Mouse (Mus musculus) hindbrain, embryonic 13.5 days (tissue): Measurements from ENCODE around the gene Wtip. TPM values are rescaled to one million over a fixed set of nuclear protein-coding genes. Genes with fewer than 3 reads are reported as not detected.
"Not testable (repeated sequence)": the region's sequence is repeated elsewhere in the genome, so short reads cannot be mapped to it uniquely, and the experiment has no call there.

ENCODE experiments used
- ATAC-seq: fragments of 200-750 bp; cut with Nextera tagmentation; 2 replicates; pipeline ENCODE4 v1.8.0; 2017; ENCODE audit warnings: moderate TSS enrichment; ENCODE audit not compliant: low FRiP score
- H3K27ac ChIP-seq: fragments of 300-500 bp; sonication (generic); 2 replicates; pipeline ENCODE4 v1.5.1; 2015; ENCODE audit warnings: inconsistent platforms, mild to moderate bottlenecking, moderate library complexity
- H3K27me3 ChIP-seq: fragments of 300-500 bp; sonication (generic); 2 replicates; pipeline ENCODE4 v1.6.1; 2015; ENCODE audit warnings: mild to moderate bottlenecking, inconsistent platforms
- H3K36me3 ChIP-seq: fragments of 300-500 bp; sonication (generic); 2 replicates; pipeline ENCODE4 v1.6.1; 2015; ENCODE audit warnings: mild to moderate bottlenecking, inconsistent platforms
- H3K4me1 ChIP-seq: fragments of 300-500 bp; sonication (generic); replicated peaks from 2 replicates; pipeline ENCODE4 v1.6.1; 2015; ENCODE audit warnings: inconsistent platforms
- H3K4me2 ChIP-seq: fragments of 300-500 bp; sonication (generic); 2 replicates; pipeline ENCODE4 v1.6.1; 2015; ENCODE audit warnings: inconsistent platforms, mild to moderate bottlenecking, moderate library complexity
- H3K4me3 ChIP-seq: fragments of 300-500 bp; sonication (generic); 2 replicates; pipeline ENCODE4 v1.5.1; 2015; ENCODE audit warnings: mild to moderate bottlenecking, inconsistent platforms
- H3K9ac ChIP-seq: fragments of 300-500 bp; sonication (generic); 2 replicates; pipeline ENCODE4 v1.6.1; 2015; ENCODE audit warnings: mild to moderate bottlenecking, inconsistent platforms
- H3K9me3 ChIP-seq: fragments of 300-500 bp; sonication (generic); 2 replicates; pipeline ENCODE4 v1.6.1; 2016; ENCODE audit warnings: inconsistent platforms
- WGBS: fragments of 180-500 bp; shearing (Covaris S2); methylation state at CpG from one replicate; pipeline ENCODE4 v1.1.7; 2015; 5-methylcytosine and 5-hydroxymethylcytosine counted together
- polyA plus RNA-seq: library from polyadenylated mRNA; unstranded; fragments of >200 nt; fragmentation: Nextera tagmentation; extraction: Ambion mirVana; gene quantifications from 2 replicates; pipeline ENCODE4 v1.2.1, GENCODE M21; 2015

The Wtip gene
- 3.1 and 4.6 TPM in 2 replicates for polyA plus RNA-seq

- 2% methylated on average over 24 of the region's 65 CpGs for WGBS
- Histone ChIP-seq H3K27ac (peak within 1 kb of the TSS; percentile 78), H3K9ac (peak within 1 kb of the TSS; percentile 90), H3K4me1 (peaks cover 24% of the 10 kb centered on the region), H3K4me3 (peak within 1 kb of the TSS; percentile 77), H3K9me3 (no peaks in the 10 kb centered on the region), H3K36me3 (no peaks in the 10 kb centered on the region), H3K27me3 (no peaks in the 10 kb centered on the region), H3K4me2 (peak within 1 kb of the TSS; percentile 63)
- ATAC-seq = peak; percentile 89
Measured at GRCm38 (mm10) chr7:34133117-34133762, at the start of gene Wtip. Wtip (minus strand) TSS chr7:34133268.

- not testable (repeated sequence) for H3K4me2 ChIP-seq, H3K4me1 ChIP-seq, H3K9me3 ChIP-seq, H3K27ac ChIP-seq, H3K36me3 ChIP-seq, ATAC-seq, H3K9ac ChIP-seq, H3K27me3 ChIP-seq, H3K4me3 ChIP-seq
- WGBS = 79% methylated on average over 6 of the region's 6 CpGs
Measured at GRCm38 (mm10) chr7:34176241-34176640, 43.2 kb upstream of the Wtip start.

GRCm38 (mm10) chr7:34172251-34172650 is 39.2 kb upstream of the Wtip start:
- 57% methylated on average over 1 of the region's 1 CpGs for WGBS
- H3K4me2 ChIP-seq = no peak overlapping the region
- H3K36me3 ChIP-seq = no peaks in the 10 kb centered on the region
- H3K9me3 ChIP-seq = no peaks in the 10 kb centered on the region
- H3K27me3 ChIP-seq = no peaks in the 10 kb centered on the region
- no peak overlapping the region for H3K9ac ChIP-seq
- no peak overlapping the region for H3K27ac ChIP-seq
- H3K4me3 ChIP-seq = no peak overlapping the region
- H3K4me1 ChIP-seq = peaks cover 5% of the 10 kb centered on the region
- no peak for ATAC-seq

- 77% methylated on average over 3 of the region's 3 CpGs for WGBS
- peak within 1 kb of the TSS; percentile 93 for H3K4me2 ChIP-seq
- H3K27me3 ChIP-seq = no peaks in the 10 kb centered on the region
- H3K36me3 ChIP-seq = peaks cover 9% of the 10 kb centered on the region
- ATAC-seq = no peak
- peak within 1 kb of the TSS; percentile 91 for H3K4me3 ChIP-seq
- H3K27ac ChIP-seq = peak within 1 kb of the TSS; percentile 91
- no peaks in the 10 kb centered on the region for H3K9me3 ChIP-seq
- H3K4me1 ChIP-seq = peaks cover 13% of the 10 kb centered on the region
- peak within 1 kb of the TSS; percentile 96 for H3K9ac ChIP-seq
Measured at GRCm38 (mm10) chr7:34169454-34169853, 36.4 kb upstream of the Wtip start, which contains the start of gene Uba2. Uba2 (minus strand) TSS chr7:34169599.

- Histone ChIP-seq H3K27me3 (no peaks in the 10 kb centered on the region), H3K36me3 (peaks cover 15% of the 10 kb centered on the region), H3K27ac (peak overlapping the region; percentile 91), H3K4me1 (peaks cover 13% of the 10 kb centered on the region), H3K9ac (peak overlapping the region; percentile 96), H3K4me3 (peak overlapping the region; percentile 91), H3K9me3 (no peaks in the 10 kb centered on the region), H3K4me2 (peak overlapping the region; percentile 93)
- peak; percentile 95 for ATAC-seq
- 10% methylated on average over 30 of the region's 30 CpGs for WGBS
Measured at GRCm38 (mm10) chr7:34168470-34169251, 35.6 kb upstream of the Wtip start.

GRCm38 (mm10) chr7:34167766-34168469 is 34.9 kb upstream of the Wtip start:
- H3K9ac ChIP-seq = peak overlapping the region; percentile 96
- peak overlapping the region; percentile 91 for H3K27ac ChIP-seq
- H3K36me3 ChIP-seq = peaks cover 22% of the 10 kb centered on the region
- peaks cover 13% of the 10 kb centered on the region for H3K4me1 ChIP-seq
- WGBS = under 1% methylated on average over 54 of the region's 54 CpGs
- no peaks in the 10 kb centered on the region for H3K27me3 ChIP-seq
- peak; percentile 88 for ATAC-seq
- peak overlapping the region; percentile 91 for H3K4me3 ChIP-seq
- no peaks in the 10 kb centered on the region for H3K9me3 ChIP-seq
- H3K4me2 ChIP-seq = peak overlapping the region; percentile 93

- Histone ChIP-seq H3K27me3 (no peaks in the 10 kb centered on the region), H3K4me2 (peak overlapping the region; percentile 33; the same call in 1 of the 2 replicates), H3K9me3 (no peaks in the 10 kb centered on the region), H3K27ac (no peak overlapping the region), H3K36me3 (peaks cover 33% of the 10 kb centered on the region), H3K4me1 (peaks cover 13% of the 10 kb centered on the region), H3K9ac (no peak overlapping the region), H3K4me3 (no peak overlapping the region)
- WGBS = 57% methylated on average over 4 of the region's 4 CpGs
- no peak for ATAC-seq
Measured at GRCm38 (mm10) chr7:34166850-34167249, 33.8 kb upstream of the Wtip start.

- Histone ChIP-seq H3K9me3 (no peaks in the 10 kb centered on the region), H3K36me3 (peaks cover 41% of the 10 kb centered on the region), H3K27me3 (no peaks in the 10 kb centered on the region), H3K4me3 (no peak overlapping the region), H3K4me1 (peaks cover 13% of the 10 kb centered on the region), H3K4me2 (no peak overlapping the region), H3K27ac (no peak overlapping the region), H3K9ac (no peak overlapping the region)
- WGBS = 88% methylated on average over 3 of the region's 3 CpGs
- no peak for ATAC-seq
Measured at GRCm38 (mm10) chr7:34165999-34166398, 32.9 kb upstream of the Wtip start.

- Histone ChIP-seq H3K27me3 (no peaks in the 10 kb centered on the region), H3K4me1 (peaks cover 13% of the 10 kb centered on the region), H3K4me2 (no peak overlapping the region), H3K9ac (no peak overlapping the region), H3K27ac (no peak overlapping the region), H3K36me3 (peaks cover 53% of the 10 kb centered on the region), H3K9me3 (no peaks in the 10 kb centered on the region), H3K4me3 (no peak overlapping the region)
- 93% methylated on average over 7 of the region's 7 CpGs for WGBS
- ATAC-seq = no peak
Measured at GRCm38 (mm10) chr7:34164671-34165070, 31.6 kb upstream of the Wtip start.

GRCm38 (mm10) chr7:34159167-34159566 is 26.1 kb upstream of the Wtip start:
- no peak overlapping the region for H3K4me2 ChIP-seq
- ATAC-seq = no peak
- no peaks in the 10 kb centered on the region for H3K4me1 ChIP-seq
- peaks cover 94% of the 10 kb centered on the region for H3K36me3 ChIP-seq
- no peak overlapping the region for H3K27ac ChIP-seq
- WGBS = 95% methylated on average over 3 of the region's 3 CpGs
- H3K27me3 ChIP-seq = no peaks in the 10 kb centered on the region
- no peak overlapping the region for H3K9ac ChIP-seq
- no peak overlapping the region for H3K4me3 ChIP-seq
- H3K9me3 ChIP-seq = no peaks in the 10 kb centered on the region

- ATAC-seq = no peak
- 97% methylated on average over 3 of the region's 3 CpGs for WGBS
- peaks cover 96% of the 10 kb centered on the region for H3K36me3 ChIP-seq
- H3K9ac ChIP-seq = no peak overlapping the region
- H3K4me3 ChIP-seq = no peak overlapping the region
- H3K4me1 ChIP-seq = no peaks in the 10 kb centered on the region
- H3K4me2 ChIP-seq = no peak overlapping the region
- no peaks in the 10 kb centered on the region for H3K9me3 ChIP-seq
- H3K27me3 ChIP-seq = no peaks in the 10 kb centered on the region
- no peak overlapping the region for H3K27ac ChIP-seq
Measured at GRCm38 (mm10) chr7:34157994-34158393, 24.9 kb upstream of the Wtip start.

- WGBS = 93% methylated on average over 4 of the region's 4 CpGs
- Histone ChIP-seq H3K4me1 (no peaks in the 10 kb centered on the region), H3K36me3 (peaks cover 98% of the 10 kb centered on the region), H3K4me3 (no peak overlapping the region), H3K9me3 (0 out of 2 replicates have a peak, but pooled peaks cover 3% of the 10 kb centered on the region), H3K27me3 (no peaks in the 10 kb centered on the region), H3K9ac (no peak overlapping the region), H3K27ac (no peak overlapping the region), H3K4me2 (no peak overlapping the region)
- ATAC-seq = no peak
Measured at GRCm38 (mm10) chr7:34147193-34147592, 14.1 kb upstream of the Wtip start.
